Mouse (Mus musculus): ENCODE measurements at regions not wholly inside any gene's neighbourhood (a gene's known extent, or its start where the extent isn't known, plus 50 kb on each side); places are given as distances from the start of the nearest gene placed in this dataset.

GRCm38 (mm10) chr8:12513042-12513441, 59.8 kb upstream of the Spaca7 start:
- 82% methylated on average over 9 of the region's 9 CpGs for WGBS
- Histone ChIP-seq H3K4me1 (peaks cover 10% of the 10 kb centered on the region), H3K36me3 (no peaks in the 10 kb centered on the region), H3K27me3 (ENCODE audit: low read depth, poor library complexity, severe bottlenecking) (peaks cover 41% of the 10 kb centered on the region), H3K9me3 (replicated peaks) (no peaks in the 10 kb centered on the region), H3K27ac (no peak overlapping the region), H3K4me3 (no peak overlapping the region)
- DNase-seq (ENCODE audit: low spot score), result no peak

GRCm38 (mm10) chr8:12514138-12514537, 58.7 kb upstream of the Spaca7 start:
- H3K27ac ChIP-seq, result peak overlapping the region; percentile 63
- H3K4me3 ChIP-seq, result no peak overlapping the region
- WGBS, result 78% methylated on average over 7 of the region's 7 CpGs
- no peak for DNase-seq (ENCODE audit: low spot score)
- H3K36me3 ChIP-seq, result no peaks in the 10 kb centered on the region
- H3K9me3 ChIP-seq (replicated peaks), result no peaks in the 10 kb centered on the region
- H3K27me3 ChIP-seq (ENCODE audit: low read depth, poor library complexity, severe bottlenecking), result peaks cover 33% of the 10 kb centered on the region
- H3K4me1 ChIP-seq, result peaks cover 10% of the 10 kb centered on the region

DNA sequence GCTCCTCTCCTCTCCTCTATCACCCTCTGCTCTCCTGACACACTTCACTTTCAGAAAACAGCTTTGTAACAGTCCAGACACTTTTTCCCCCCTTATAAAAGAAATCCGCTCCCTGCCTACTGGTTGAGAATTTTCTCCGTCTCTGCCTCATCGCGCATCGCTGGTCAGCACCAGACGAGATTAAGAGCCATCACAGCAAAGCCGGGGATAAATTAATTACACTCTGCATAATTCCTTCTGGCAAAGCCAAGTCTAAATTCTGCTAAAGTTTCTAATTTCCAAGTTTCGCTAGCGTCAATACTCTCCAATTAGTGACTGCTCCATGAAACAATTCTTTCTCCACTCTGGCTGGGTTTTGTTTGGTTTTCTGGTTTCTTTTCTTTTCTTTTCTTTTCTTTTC, 51.2 kb upstream of the Spaca7 start:
- no peak overlapping the region for H3K4me3 ChIP-seq
- H3K4me1 ChIP-seq, result peaks cover 5% of the 10 kb centered on the region
- no peak overlapping the region for H3K27ac ChIP-seq
- WGBS, result 65% methylated on average over 9 of the region's 9 CpGs
- peaks cover 26% of the 10 kb centered on the region; the same call in 1 of the 2 replicates for H3K27me3 ChIP-seq (ENCODE audit: low read depth, poor library complexity, severe bottlenecking)
- no peak for DNase-seq (ENCODE audit: low spot score)
- H3K9me3 ChIP-seq (replicated peaks), result no peaks in the 10 kb centered on the region
- no peaks in the 10 kb centered on the region for H3K36me3 ChIP-seq
